Mouse (Mus musculus): ENCODE measurements around the gene 4930442H23Rik.

4930442H23Rik gene

GRCm38 (mm10) chr10:81145778-81146177, 37.9 kb downstream of the 4930442H23Rik start:
- DNase-seq (ENCODE audit: low spot score in 2 of 2) = no peak

DNA sequence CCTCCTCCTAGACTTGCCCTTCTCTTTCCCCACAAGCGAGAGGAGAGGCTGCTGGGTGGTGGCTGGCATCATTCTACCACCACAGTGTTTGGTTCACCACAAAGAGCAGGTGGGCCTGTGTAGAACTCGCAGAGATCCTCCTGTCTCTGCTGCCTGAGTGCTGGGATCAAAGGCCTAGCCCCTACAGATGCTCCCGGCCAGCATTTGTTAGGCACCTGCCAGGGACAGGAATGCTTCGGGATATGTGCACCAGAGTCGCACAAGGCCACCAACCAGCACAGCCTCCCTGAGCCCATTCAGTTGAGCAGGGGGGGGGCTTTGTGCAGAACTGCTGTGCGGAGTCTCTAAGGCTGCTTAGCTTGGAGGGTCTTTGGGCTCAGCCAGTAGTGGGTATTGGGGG, 38.3 kb downstream of the 4930442H23Rik start:
- no peak for DNase-seq (ENCODE audit: low spot score in 2 of 2)

GRCm38 (mm10) chr10:81144667-81145066, 39.0 kb downstream of the 4930442H23Rik start:
- no peak for DNase-seq (ENCODE audit: low spot score in 2 of 2)

- no peak for DNase-seq (ENCODE audit: low spot score in 2 of 2)
Measured at GRCm38 (mm10) chr10:81143845-81144437, 39.7 kb downstream of the 4930442H23Rik start.

DNA sequence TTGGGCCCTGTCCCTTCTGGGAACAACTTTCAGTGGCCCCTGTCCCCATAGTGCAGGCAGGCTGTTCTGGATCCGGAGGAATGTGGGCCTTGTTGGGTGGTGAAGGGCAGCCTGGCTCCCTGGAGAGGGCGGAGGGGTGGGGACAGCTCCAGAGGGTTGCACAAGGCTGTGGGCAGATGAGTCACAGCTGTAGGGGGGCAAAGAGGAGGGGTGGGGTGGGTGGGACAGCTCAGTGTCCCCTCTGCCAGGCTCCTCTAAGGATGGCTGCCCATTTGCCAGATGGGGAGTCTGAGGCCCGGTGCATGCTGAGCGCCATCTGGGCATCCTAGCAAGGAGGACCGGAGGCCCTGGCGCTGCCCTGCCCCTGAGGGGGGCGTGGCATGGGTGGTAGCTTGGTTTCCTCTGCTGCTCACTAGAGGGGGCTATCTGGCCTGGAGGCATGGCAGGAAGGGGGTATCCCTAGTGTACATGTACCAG, 40.5 kb downstream of the 4930442H23Rik start:
- no peak for DNase-seq (ENCODE audit: low spot score in 2 of 2)

GRCm38 (mm10) chr10:81142551-81142981, 41.1 kb downstream of the 4930442H23Rik start:
- no peak for DNase-seq (ENCODE audit: low spot score in 2 of 2)

DNA sequence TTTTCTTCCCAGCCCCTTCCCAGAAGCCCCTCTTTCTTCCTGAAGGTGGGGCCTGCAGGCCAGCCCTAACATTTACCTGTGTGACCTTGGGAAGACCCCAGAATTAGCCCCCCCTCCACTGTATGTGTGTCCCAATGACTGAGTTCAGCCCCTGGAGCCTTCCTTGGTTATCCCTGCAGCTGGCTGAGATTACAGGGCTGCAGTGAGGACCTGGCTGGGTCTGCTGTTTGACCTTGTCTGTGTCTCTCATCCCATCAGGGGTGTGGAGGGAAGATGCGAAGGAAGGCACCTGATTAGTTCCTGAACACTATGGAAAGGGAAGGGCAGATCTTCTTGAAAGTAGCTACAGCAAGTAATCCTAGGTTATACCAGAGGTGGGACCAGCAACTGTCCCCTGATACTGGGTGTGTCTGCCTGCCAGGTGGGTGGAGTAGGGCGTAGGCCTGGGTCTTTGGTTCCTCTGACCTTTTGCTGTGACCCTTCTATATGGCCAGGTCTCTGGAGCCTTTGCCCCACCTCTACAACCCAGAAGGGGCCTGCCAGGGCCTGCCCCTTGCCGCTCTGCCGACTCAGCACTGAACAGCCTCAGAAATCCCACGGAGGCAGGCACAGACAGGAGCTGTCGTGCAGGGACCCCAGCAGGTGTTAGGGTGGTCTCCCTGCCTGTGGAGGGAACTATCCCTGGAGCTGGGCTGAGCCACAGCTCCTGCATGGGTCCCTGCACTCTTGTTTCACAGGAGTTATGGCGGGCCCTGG, 42.0 kb downstream of the 4930442H23Rik start:
- DNase-seq (ENCODE audit: low spot score in 2 of 2) = no peak

GRCm38 (mm10) chr10:81140717-81141454, 42.8 kb downstream of the 4930442H23Rik start:
- no peak for DNase-seq (ENCODE audit: low spot score in 2 of 2)

GRCm38 (mm10) chr10:81140005-81140404, 43.6 kb downstream of the 4930442H23Rik start:
- DNase-seq (ENCODE audit: low spot score in 2 of 2) = no peak

- no peak for DNase-seq (ENCODE audit: low spot score in 2 of 2)
Measured at GRCm38 (mm10) chr10:81139529-81139846, 44.2 kb downstream of the 4930442H23Rik start.

DNA sequence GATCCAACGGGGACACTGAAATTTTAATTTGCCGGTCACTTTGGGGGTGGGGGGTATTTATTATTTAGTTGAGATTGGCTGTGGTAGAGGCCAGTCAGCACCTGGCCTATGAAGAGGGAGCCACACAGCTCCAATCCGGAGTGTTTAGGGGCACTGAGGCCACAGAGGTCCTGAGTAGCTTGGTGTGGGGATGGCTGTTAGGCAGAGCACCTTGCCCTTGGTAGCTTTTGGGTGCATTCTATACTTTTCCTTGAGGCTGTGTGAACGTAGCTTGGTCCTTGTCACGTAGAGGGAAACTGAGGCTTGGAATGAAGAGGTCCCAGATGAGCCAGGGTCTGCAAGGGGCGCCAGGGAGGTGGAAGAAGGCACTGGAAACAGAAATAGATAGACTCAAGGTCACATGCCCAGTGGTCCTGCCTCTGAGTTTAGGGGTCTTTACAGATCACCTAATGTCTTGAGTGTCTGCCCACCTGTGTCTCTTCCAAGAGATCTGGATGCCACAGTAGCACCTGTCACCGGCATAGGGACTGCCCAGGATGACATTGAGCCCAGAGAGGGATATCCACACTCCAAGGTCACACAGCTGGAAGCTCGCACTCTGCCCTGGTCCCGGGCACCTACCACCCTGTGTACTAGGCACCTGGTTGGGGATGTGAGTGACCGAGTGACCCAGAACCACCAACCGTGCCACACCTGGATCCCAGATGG, 44.7 kb downstream of the 4930442H23Rik start:
- DNase-seq (ENCODE audit: low spot score in 2 of 2) = no peak

GRCm38 (mm10) chr10:81138131-81138782, 45.4 kb downstream of the 4930442H23Rik start:
- no peak for DNase-seq (ENCODE audit: low spot score in 2 of 2)

DNA sequence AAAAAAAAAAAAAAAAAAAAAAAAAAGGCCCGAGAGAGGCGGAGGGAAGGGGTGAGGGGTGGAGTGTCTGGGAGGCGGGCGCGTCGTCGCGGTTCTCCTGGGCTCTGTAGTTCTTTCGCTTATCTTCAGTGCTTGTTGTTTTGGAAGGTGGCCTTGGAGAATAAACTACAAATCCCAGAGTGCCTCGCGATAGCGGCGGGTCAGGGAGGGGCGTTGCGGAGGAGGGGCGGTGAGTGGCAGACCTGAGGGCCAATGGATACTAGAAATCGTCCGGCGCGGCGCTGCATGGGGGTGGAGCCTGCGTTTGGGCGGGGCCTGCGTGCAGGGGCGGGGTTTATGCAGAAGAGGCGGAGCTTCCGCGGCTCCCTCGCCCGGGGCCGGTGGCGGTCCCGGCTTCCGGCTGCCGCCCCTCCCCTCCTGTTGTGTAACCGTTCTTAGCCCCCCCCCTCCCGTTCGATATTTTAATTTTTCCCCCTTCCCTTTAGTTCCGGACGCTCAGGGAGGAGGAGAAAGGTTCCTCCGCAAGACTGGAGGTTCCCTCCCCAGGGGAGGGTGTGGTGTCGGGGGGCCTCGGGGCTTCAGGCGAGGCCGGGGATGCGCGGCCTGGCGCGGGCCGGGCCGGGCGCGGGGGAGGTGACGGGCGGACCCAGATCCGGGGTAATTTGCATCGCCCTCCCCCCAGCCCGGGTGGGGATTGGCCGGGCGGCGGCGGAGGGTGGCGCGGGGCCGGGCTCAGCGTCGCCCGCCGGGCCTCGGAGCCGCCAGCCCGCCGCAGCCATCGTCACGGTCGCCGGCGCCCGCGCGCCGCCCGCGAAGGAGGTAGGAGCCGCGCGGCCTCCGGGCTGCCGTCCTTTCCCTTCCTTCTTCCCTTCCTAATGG, 46.2 kb downstream of the 4930442H23Rik start:
- peak; percentile 99 to 100 for DNase-seq (ENCODE audit: low spot score in 2 of 2)

DNA sequence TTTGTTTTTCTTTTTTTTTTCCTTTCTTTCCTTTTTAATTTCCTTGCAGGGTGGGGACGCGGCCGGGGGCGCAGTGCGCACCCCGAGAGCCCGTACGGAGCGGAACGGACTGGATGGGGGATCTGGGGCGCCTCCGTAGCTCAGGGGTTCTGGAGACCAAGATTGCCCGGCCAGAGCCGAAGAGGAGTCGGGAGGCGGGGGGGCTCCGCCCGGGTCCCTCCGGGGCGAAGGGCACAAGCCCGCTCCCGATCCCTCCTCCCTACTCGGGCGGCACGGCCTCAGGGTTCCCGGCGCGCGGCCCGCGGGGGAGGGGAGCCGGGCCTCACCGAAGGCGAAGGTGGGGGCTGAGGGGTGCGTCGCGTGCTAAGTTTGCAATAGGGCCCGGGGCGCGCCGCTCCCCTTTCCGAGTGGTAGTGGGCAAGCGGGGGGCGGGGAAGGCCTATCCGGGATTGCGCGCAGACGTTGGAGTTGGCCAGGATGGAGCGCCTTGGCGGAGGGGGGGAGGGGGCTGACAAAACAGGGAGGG, 46.9 kb downstream of the 4930442H23Rik start:
- peak; percentile 72 to 78 for DNase-seq (ENCODE audit: low spot score in 2 of 2)

DNA sequence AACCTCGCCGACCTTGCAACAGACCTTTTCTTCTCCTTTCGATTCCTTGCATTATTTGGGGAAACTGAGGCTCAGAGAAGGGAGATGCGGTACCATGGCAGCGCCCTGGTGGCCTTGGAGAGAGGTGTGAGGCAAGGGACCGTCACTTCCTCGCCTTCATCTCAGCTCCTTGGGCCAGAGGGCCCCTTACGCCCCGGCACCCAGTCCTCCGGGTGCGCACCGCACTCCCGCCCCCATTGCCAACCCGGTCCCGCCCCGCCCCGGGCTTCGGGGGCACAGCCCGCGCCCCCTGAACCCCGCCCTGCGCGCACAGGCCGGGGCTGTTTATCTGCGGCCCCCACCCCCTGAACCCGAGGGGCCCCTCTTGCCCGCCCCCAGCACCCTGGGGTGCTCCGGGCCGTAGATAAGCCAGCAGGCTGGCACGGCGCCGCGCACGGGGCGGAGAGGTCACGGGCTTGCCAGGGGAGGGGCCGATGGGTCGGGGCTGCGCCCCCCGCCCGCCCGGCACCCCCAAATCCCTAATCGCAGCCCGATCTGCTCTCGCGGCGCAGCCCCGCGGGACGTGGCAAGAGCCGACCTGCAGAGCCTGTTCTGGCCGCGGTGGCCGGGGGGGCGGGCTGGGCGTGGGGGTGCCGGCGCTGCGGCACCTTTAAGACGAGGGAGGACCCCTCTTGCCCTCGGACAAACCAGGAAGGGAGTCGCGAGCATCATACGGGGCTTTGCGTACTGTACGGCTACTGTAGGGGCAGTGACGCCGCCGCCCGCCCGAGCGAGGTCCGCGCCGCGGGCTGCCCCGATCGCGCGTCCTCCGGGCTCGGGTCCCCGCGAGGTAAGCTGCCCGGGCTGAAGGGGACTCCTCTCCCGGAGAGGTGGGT, 47.6 kb downstream of the 4930442H23Rik start:
- DNase-seq (ENCODE audit: low spot score in 2 of 2) = peak; percentile 60 to 69

GRCm38 (mm10) chr10:81134966-81135681, 48.5 kb downstream of the 4930442H23Rik start, which contains the start of gene Zbtb7a:
Zbtb7a (plus strand) TSS chr10:81135220.
- DNase-seq (ENCODE audit: low spot score in 2 of 2) = peak; percentile 47 to 57

- no peak for DNase-seq (ENCODE audit: low spot score in 2 of 2)
Measured at GRCm38 (mm10) chr10:81134181-81134587, 49.5 kb downstream of the 4930442H23Rik start.

All from right cerebral cortex, adult 2 months (tissue).